Mouse (Mus musculus) liver, embryonic 16.5 days (tissue): Measurements from ENCODE around the gene Rab11fip4. TPM values are rescaled to one million over a fixed set of nuclear protein-coding genes. Genes with fewer than 3 reads are reported as not detected.

Source experiments
- ATAC-seq: fragments of 200-750 bp; cut with Nextera tagmentation; 2 replicates; pipeline ENCODE4 v1.8.0; 2017; ENCODE audit warnings: low read depth, mild to moderate bottlenecking, moderate number of reproducible peaks, moderate library complexity
- H3K27ac ChIP-seq: fragments of 300-500 bp; sonication (generic); 2 replicates; pipeline ENCODE4 v1.5.1; 2014; ENCODE audit warnings: mild to moderate bottlenecking, low read length
- H3K27me3 ChIP-seq: fragments of 300-500 bp; sonication (generic); 2 replicates; pipeline ENCODE4 v1.6.1; 2014; ENCODE audit warnings: low read depth, low read length, mixed read lengths; ENCODE audit not compliant: control insufficient read depth, insufficient read depth
- H3K36me3 ChIP-seq: fragments of 300-500 bp; sonication (generic); 2 replicates; pipeline ENCODE4 v1.6.1; 2014; ENCODE audit warnings: mild to moderate bottlenecking; ENCODE audit not compliant: control insufficient read depth, insufficient read depth
- H3K4me1 ChIP-seq: fragments of 300-500 bp; sonication (generic); 2 replicates; pipeline ENCODE4 v1.6.1; 2014; ENCODE audit warnings: low read depth, low read length, mixed read lengths; ENCODE audit not compliant: control insufficient read depth
- H3K4me2 ChIP-seq: fragments of 300-500 bp; sonication (generic); 2 replicates; pipeline ENCODE4 v1.6.1; 2014; ENCODE audit warnings: low read depth, low read length, mixed read lengths
- H3K4me3 ChIP-seq: fragments of 300-500 bp; sonication (generic); 2 replicates; pipeline ENCODE4 v1.5.1; 2014; ENCODE audit warnings: low read depth, mild to moderate bottlenecking, low read length
- H3K9ac ChIP-seq: fragments of 300-500 bp; sonication (generic); 2 replicates; pipeline ENCODE4 v1.6.1; 2014; ENCODE audit warnings: low read depth, low read length
- H3K9me3 ChIP-seq: fragments of 300-500 bp; sonication (generic); replicated peaks from 2 replicates; pipeline ENCODE4 v1.6.1; 2016; ENCODE audit warnings: low read length; ENCODE audit not compliant: control insufficient read depth
- WGBS: fragments of 180-500 bp; shearing (Covaris S2); extraction: QIAGEN DNeasy Blood & Tissue Kit; methylation state at CpG from one replicate; pipeline ENCODE4 v1.1.7; 2014; ENCODE audit not compliant: insufficient replicate concordance; 5-methylcytosine and 5-hydroxymethylcytosine counted together
- microRNA counts: library from miRNA; unstranded; fragments of <30 nt; microRNA quantifications from one replicate; lab custom pipeline; 2016
- microRNA-seq: library from miRNA; unstranded; fragments of <30 nt; microRNA quantifications from one replicate; pipeline ENCODE4, GENCODE M21; 2016
- polyA plus RNA-seq: library from polyadenylated mRNA; unstranded; fragments of >200 nt; fragmentation: Nextera tagmentation; extraction: Ambion mirVana; gene quantifications from 2 replicates; pipeline ENCODE4 v1.2.1, GENCODE M21; 2015

Gene Rab11fip4
- polyA plus RNA-seq, 1 experiment from 2014 or later = 1.3 TPM

- H3K27ac ChIP-seq = no peak overlapping the region
- ATAC-seq = no peak
Observed at GRCm38 (mm10) chr11:79737865-79738502, 147.0 kb downstream of the Rab11fip4 start.

GRCm38 (mm10) chr11:79738725-79739558, 147.9 kb downstream of the Rab11fip4 start:
- Histone ChIP-seq H3K27me3 (no peaks in the 10 kb centered on the region), H3K9ac (no peak overlapping the region), H3K4me3 (no peak overlapping the region), H3K27ac (no peak overlapping the region), H3K4me2 (no peak overlapping the region), H3K9me3 (no peaks in the 10 kb centered on the region), H3K4me1 (peaks cover 8% of the 10 kb centered on the region), H3K36me3 (no peaks in the 10 kb centered on the region)
- ATAC-seq = peak; percentile 51
- WGBS = 56% methylated on average over 19 of the region's 19 CpGs

More at GRCm38 (mm10) chr11:79737865-79738502, 147.0 kb downstream of the Rab11fip4 start:
- Histone ChIP-seq H3K4me3 (no peak overlapping the region), H3K4me2 (no peak overlapping the region), H3K27me3 (no peaks in the 10 kb centered on the region), H3K4me1 (peaks cover 8% of the 10 kb centered on the region), H3K9ac (no peak overlapping the region), H3K9me3 (no peaks in the 10 kb centered on the region), H3K36me3 (no peaks in the 10 kb centered on the region)
- WGBS = 73% methylated on average over 6 of the region's 6 CpGs

- ATAC-seq = no peak
- Histone ChIP-seq H3K4me1 (peaks cover 8% of the 10 kb centered on the region), H3K27ac (no peak overlapping the region), H3K4me2 (no peak overlapping the region), H3K9ac (no peak overlapping the region), H3K27me3 (no peaks in the 10 kb centered on the region), H3K9me3 (no peaks in the 10 kb centered on the region), H3K36me3 (no peaks in the 10 kb centered on the region), H3K4me3 (no peak overlapping the region)
- WGBS = 55% methylated on average over 10 of the region's 10 CpGs
Observed at GRCm38 (mm10) chr11:79740740-79741512, 149.9 kb downstream of the Rab11fip4 start.

GRCm38 (mm10) chr11:79746552-79747102, 155.6 kb downstream of the Rab11fip4 start:
- ATAC-seq = peak; percentile 94
- peak overlapping the region; percentile 74 for H3K27ac ChIP-seq
- H3K4me2 ChIP-seq = peak overlapping the region; percentile 27; the same call in 1 of the 2 replicates
- H3K4me1 ChIP-seq = peaks cover 3% of the 10 kb centered on the region
- H3K27me3 ChIP-seq = no peaks in the 10 kb centered on the region
- H3K9me3 ChIP-seq = no peaks in the 10 kb centered on the region
- 56% methylated on average over 11 of the region's 11 CpGs for WGBS
- H3K36me3 ChIP-seq = no peaks in the 10 kb centered on the region
- peak overlapping the region; percentile 17; the same call in 1 of the 2 replicates for H3K9ac ChIP-seq
- peak overlapping the region; percentile 22; the same call in 1 of the 2 replicates for H3K4me3 ChIP-seq

MicroRNAs within 50 kb of the gene (microRNA counts, 519-probe panel; counts per million panel counts)
- microRNA mmu-miR-193 (lab: Ali Mortazavi, UCI) = 594 counts per million, percentile 2 among the panel's probes with 10 or more counts
- microRNA mmu-miR-365 (lab: Ali Mortazavi, UCI) = 2,888 counts per million, percentile 80 among the panel's probes with 10 or more counts

Small RNA genes within 50 kb of the gene (microRNA-seq; reads per million reads assigned to microRNA genes)
- gene Mir193a (13.5 reads per million, percentile 32 among the genes with 10 or more reads in this experiment), gene Mir365-2 (1.5 reads per million)

Other genes with a start within 250 kb of the Rab11fip4 start
- gene Omg, start 87.1 kb upstream of the Rab11fip4 start, polyA plus RNA-seq = not detected in 2 replicates
- 4.6 and 8.5 TPM in 2 replicates for gene Evi2b, start 67.5 kb upstream of the Rab11fip4 start, polyA plus RNA-seq
- 0.59 and 0.63 TPM in 2 replicates for gene Evi2, start 60.6 kb upstream of the Rab11fip4 start, polyA plus RNA-seq
- gene Evi2a, start 60.6 kb upstream of the Rab11fip4 start, polyA plus RNA-seq = 5.5 and 5.7 TPM in 2 replicates